Mouse (Mus musculus): ENCODE results near the gene Trio.

Gene Trio

DNA sequence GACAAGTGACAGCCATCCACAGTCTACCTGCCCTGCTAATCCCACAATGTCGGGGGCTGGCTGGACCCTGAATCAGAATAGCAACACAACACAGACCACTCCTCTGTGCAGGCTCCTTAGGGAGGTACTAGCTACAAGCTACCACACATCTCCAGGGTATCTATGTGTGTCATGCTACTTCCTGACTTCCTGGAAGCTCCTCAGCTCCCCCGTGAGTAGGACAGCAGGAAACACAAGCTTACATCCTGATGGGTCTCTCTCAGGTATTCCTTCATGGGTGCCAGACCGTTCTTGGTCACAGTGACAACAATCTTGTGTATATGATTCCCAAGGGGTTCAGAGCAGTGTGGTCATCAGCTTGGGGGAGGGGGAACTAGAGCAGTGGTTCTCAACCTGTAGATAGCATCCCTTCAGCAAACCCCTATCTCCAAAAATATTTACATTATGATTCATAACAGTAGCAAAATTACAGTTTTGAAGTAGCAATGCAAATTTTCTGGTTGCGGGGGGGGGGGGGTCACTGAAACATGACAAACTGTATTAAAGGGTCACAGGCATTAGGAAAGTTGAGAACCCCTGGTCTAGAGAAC lies 199.5 kb downstream of the Trio start:
- no peak for DNase-seq

DNA sequence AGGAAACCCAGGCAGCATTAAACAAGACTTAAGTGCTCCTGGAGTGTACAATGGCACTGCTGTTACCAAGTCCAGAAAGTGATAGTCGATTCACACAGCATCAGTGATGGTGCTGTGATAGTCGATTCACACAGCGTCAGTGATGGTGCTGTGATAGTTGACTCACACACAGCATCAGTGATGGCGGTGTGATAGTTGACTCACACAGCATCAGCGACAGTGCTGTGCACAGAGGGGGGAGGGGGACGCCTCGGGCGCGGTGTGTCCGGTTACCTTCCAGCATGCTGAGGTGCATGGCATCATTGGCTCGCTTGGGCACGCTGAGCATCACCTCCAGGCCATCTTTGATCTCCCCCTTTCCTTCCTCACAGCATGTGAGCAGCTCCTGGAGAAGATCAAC lies 200.3 kb downstream of the Trio start:
- no peak for DNase-seq

DNA sequence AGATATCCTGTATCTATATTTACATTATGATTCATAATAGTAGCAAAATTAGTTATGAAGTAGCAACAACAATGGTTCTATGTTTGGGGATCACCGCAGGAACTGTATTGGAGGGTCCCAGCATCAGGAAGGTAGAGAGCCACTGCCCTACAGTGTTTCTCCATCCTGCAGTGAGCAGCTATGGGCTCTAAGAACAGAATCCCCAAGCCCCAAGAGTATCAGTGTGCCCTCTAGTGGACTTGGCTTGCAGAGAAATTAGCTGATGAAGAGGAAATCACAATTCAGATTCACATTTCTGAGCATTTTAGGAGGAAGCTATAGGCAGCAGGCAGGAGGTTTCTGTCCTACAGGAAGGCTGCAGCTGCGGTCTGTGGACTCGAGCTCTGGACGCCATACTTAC lies 202.1 kb downstream of the Trio start:
- DNase-seq: no peak

DNA sequence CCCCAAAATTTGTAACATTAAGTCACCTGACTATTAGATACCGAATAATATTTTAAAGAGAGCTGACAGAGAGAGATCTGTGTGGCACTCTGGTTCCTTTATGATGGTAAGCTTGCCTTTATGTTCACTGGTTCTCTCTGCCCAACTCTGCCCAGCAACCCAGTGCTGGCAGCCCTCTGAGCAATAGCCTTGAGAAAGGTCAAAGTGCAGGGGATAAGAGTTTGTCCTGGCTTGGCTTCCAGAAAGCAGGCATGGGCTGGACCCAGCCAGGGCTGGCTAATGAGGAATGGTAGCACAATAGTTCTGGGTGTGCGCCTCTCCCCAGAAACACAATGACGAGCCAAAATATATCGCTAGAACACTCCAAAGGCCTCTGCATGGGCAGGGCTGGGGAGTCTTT lies 203.2 kb downstream of the Trio start:
- DNase-seq: no peak

DNA sequence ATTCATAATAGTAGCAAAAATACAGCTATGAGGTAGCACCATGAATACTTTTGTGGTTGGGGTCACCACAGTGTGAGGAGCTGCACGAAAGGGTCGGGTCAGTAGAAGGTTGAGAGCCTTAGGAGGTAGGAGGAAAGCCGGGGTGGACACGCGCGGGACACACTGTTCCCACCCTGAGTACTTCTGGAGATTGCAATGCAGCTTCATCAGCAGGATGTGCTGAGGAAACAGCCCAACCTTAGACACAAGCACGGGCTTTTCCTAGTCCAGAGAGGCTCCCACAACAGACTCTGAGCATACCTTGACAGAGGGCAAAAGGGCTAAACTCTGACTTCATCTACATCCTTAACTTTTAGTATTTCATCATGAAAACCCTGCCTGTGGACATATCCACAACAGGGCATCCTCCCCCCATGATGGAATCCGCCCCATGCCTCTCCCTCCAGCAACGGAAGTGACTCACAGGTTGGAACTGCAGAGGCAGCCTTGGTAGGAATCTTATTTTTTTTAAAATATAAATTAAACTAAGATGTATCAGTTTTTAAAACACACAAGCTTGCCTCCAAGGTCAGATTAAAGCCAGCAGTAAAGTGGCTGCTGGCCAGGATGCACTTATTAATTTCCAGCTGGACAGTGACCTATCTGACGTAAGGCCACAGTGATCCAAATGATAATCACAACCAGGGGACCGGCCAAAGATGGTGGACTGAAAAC lies 203.8 kb downstream of the Trio start:
- DNase-seq: no peak

DNA sequence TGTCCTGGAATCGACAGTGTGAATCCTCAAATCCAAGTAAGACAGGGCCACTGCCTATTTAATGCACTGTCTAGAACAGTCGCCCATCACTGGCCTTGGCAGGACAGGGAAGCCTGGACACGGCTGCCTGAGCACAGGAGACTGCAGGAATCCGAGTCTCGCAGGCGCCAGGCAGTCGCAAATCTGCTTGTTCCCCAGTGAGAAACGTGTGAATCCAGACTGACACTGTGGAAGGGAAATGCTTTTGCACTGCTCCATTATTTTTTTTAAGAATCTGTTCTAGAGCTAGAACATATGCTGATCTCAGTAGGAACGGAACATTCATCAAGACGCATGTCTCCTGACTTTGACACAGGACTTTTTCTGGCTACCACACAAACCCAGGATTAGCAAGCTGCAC lies 208.6 kb downstream of the Trio start:
- no peak for DNase-seq

DNA sequence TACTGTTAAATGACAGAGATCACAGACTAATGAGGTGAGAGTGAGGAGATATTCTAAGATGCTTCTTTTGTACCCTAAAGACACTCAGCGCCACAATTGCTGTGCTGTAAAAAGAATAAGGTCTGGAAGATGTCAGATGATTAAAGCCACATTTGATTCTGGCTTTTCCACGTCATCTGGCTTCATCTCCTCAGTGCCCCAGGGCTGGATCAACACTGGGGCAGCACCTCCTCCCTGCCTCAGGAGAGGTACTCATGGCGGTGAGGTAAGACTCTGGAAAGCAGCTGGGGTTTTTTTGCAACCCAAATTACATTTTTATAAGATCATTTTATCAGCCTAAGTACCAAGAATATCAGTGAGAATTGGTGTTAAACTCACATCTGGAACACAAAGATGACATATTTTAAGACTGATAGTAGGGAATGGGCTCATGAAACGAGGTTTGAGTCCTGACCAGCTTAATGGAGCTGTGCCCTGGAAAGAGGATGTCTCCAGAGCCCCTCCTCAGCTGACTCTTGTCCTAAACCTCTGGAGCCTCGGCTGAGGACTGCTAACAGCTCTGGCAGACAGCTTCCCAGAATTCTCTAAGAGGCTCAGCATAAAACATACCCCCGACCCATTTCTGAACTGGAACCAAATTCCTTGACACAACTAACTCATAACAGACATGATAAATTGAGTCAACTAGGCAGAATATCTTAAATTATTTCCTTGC lies 210.8 kb downstream of the Trio start:
- DNase-seq: no peak

DNA sequence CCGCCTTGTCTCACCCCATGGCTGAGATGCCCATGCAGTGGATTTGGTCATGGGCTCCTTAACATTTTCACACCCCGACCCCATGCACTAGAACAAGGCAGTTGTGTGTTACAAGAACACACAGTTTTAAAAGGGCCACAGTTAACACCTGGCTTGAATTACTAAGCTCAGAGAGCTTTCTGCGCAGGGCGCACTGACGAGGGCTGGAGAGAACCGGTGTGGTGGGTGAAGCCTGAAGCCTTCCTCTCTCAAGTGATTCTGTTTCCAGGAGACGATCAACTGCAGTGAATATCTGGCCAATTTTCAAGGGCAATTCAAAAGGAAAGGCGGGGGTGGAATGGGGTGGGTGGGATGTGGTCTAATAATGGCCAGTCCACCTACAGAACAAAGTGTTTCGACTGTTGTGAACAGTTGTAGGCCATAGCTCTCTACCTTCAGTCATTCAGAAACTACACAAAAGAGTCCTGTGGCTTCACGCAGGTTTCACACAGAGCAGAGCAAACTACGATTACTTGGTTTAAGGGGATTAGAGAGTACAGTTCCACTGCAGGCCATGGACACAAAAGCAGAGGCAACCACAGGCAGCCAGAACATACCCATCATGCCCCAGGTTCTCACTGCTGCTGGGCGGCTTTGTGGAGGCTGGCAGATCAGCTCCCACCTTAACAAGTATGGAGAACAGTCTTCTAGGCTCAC lies 214.7 kb downstream of the Trio start:
- no peak for DNase-seq

DNA sequence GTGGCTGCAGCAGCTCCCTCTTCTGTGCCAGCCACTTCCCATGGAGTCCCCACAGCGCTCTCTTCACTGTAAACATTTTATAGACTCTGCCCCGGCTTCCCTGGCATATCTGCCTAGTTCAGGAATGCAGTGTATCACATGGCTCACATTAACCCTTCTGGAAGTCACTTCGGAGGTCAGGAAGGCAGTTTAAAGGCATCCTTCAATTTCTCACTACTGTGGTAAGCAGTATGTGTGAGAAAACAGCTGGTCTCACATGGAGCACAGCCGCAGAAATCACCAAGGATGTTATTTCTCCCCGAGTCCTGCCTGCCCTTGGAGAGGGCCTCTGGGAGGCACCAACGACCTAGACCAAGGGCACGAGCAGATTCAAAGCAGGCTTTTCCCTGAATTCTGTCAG lies 215.4 kb downstream of the Trio start:
- no peak for DNase-seq

DNA sequence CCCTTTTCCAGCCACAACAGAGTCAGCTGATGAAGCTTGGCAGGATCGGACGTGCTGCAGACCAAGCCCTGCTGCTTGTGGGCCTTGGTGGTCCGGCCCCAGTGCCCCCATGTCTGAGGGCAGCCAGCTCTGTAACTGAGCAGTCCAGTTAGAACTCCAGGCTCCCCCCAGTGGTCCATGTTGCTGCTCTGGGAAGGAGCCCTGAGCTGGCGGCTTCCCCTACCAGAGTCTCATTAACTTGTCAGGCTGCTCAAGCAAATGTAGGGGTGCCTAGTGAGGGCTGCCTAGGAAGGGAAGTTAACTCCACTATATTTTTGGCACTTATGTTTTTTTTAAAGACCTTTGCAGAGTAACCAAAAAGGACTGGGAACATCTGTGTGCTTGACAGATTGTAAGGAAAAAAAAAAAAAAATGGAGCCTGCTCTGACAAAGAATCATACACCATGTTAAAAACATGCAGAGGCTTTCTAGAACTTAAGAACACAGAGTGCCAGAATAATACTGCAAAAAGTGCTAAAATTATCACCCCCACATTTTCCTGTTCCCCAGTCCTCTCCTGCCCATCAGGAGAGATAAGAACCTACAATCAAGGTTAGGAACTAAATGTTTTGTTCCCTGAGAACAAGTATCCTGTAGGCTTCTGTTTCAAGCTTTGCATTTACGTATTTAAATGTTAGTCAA lies 216.9 kb downstream of the Trio start:
- peak; percentile 40 for DNase-seq

DNA sequence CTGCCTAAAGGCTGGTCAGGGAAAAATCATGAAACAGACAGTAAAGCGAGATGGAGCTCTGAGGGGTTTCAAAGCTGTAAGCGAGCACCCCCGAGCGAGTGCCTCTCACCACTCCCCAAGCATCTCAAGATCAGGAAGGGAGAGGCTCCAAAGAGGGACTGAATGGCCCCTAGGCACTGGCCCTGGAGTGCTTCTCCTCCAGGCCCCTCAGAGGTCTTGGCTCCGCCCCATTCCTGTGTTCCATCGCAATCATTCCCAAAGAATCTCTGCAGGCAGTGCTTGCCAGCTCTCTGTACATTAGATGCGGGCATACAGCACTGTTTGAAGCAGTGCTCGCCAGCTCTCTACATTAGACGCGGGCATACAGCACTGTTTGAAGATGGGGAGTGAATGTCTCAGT lies 219.4 kb downstream of the Trio start:
- peak; percentile 20 for DNase-seq

DNA sequence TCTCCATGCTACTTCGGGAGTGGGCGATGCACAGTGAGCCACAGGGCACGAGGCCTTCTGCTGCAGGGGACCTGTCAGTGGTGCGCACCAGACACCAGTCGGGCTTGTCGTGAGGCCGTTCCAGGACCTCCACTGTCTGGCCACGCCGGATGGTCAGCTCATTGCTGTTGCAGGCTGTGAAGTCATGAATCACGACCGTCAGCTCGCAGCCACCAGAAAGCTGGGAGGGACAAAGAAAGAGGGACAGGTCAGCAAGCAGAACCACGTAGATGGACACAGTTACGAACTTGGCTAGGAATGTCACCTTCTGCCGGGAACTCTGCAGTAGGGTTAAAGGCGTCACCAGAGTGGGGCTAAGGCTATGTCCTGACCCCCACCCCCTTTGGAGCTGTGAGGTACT lies 220.0 kb downstream of the Trio start:
- no peak for DNase-seq

DNA sequence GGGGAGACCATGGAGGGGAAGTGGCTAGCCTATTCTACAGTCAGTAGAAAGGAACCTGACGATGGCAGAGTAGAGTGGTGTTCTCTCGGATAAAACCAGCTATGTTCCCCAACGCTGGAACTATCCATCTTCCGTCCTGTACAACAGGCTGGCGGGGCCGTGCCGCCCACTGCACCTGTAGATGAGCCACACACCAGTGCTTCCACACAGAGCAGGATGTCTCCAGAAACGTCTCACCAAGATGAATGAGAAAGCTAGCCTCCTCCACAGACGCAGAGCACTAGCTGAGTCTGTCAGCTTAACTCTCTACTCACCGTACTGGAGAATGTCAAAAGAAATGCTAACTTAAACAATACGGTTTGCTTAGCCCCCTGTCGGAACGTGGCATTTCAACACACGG lies 221.2 kb downstream of the Trio start:
- DNase-seq: no peak

DNA sequence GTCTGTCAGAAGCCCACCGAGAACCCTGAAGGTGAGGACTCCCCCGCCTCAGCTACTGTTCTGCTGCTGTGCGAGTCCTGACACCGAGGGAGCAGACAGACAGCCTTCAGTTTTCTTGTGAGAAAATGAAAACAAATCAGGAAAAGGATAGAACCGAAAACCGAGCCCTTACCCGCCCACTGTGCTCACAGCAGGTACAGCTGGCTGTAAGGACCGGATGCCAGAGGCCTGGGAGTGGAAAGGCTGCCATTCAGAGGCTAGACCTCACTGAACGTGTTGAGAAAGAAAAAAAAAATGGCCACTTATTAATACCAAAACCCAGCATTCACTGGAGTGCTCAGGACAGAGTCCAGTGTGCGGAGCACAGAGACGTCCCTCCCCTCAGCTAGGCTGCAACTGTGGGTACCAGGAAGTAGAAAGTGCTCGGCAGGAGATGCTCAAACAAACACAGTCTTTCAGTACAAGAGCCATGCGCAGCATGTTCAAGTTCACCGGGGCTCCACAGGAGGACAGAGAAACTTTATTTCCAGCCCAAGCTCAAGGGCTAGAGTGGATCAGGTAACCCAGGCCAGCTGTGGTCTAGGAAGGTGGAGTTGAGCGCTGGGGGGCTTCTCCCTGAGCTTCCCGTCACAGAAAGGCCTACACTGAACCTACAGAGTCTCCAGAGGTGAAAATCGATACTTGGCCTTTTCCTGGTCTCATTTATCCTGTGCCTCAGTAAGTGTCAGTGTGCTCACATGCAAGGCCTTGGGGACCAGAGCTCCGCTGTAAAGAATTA lies 221.9 kb downstream of the Trio start:
- no peak for DNase-seq

DNA sequence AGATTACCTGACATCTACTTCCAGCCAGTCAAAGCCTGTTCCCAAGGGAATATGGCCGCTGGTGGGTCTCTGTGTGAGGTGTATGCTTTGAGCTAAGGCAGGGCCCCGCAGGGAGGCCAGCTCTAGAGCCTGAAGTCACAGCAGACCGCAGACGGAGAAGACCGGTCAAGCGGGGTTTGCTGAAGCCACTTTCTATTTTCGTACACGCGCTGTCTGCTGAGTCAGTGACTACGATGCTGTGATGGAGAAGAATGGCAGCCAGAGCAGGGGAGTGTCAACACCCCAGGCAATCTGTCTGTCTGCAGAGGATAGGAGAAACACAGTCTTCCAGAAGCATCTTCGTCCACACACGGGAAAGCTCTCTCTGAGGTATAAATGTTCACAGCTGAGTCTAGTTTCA lies 223.4 kb downstream of the Trio start:
- no peak for DNase-seq

DNA sequence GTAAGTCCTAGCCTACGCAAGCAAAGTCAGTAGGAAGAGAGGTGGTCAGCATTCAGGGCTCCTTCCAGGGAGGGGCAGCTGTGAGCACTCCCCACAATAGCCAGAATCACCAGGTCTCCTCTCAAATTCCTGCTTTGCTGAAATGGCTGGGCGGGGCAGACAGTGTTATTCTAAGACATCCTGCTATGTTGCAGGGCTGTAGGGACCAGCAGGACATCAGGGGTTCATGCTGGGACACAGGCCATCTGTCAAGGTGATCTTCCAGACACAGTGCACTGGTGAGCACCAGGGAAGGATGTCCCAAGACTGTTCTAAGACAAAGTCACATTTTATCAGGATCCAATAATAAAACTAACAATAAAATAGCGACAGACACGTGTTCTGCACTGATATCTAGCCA lies 224.5 kb downstream of the Trio start:
- DNase-seq: no peak

DNA sequence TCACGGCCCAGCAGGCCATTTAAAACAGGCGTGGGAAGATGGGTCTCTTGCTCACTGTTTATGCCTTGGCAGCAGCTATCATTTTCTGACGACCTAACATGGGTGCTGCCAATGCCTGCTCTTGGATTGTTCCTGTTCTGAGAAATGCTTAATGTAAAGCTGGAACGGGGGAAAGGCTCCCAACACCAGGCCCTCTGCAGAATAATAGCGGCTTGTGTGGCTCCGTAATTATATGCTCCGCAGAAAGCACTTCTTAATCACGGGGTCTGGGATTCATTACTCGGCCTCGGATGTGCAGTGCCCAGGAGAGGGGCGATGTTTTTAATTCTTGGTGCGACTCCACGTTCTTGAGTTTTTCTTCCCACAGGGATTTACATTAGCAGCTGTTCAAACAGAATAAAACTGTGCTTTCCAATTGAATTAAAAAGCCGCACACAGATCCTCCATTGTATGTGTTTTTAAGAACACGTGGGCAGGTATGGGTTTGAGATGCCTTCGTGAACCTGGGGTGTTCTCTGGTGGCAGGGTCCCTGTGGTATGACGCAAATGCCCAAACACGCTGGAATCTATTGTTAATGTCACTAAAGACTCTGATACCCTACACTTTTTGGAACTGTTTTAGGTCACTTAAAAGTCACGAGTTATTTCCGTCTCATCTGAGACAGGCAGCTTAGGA lies 228.0 kb downstream of the Trio start:
- no peak for DNase-seq

DNA sequence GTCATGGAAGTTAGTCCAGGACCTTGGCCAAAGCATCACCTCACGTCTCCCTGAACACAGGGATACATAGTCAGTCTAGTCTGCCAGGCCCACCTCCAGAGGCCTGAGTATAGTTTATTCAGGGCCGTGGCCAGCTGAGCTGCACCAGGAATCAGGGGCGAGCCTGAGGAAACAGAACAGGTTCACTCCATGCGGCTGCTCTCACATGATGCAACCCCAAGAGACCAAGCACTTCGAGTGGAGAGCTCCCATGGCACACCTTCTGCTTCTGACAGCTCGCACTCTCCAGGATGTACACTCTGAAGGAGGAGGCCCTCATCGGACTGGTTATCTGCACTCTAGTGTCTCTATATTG lies 228.8 kb downstream of the Trio start:
- no peak for DNase-seq

DNA sequence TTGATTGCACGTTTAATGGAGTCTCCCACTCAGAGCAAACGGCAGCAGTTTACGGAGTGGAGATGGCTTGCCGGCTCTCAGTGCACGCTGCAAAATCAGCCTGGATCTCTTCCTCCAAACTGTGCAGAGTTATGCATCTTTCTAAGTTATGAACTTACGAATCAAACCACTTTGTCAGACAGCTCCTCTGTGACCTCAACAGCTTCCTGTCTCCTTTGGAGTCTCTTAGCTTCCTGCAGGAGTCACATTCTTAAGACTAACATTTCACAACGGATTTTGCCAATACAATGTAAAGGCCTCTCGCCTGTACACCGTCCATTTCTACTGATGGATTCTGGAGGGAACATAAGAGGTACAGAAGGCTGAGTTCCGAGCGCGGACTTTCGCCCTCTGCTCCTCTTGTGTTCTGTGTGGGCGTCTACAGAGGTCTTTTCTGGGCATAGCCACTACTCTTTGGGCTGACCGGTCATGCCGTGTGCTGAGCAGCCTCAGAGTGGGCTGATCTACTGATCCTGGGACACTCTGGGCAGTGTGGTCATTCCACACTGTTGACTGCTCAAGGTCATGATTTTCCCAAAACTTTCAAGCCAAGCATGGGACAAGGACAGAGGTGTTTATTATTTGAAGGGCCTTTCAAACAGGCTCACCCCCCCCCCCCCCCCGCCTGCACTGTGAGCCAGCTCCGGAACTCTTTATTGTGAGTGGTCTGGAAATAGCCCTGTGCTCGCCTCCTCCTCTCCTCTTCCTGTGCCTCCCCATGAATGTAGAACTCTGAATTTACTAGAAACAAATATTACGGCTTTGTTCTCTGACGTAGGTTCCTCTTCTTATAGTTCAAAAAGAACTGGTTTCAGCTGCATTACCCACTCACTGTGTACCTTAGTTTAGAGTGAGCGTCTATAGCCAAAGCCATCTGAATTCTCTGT lies 229.4 kb downstream of the Trio start:
- DNase-seq: no peak

DNA sequence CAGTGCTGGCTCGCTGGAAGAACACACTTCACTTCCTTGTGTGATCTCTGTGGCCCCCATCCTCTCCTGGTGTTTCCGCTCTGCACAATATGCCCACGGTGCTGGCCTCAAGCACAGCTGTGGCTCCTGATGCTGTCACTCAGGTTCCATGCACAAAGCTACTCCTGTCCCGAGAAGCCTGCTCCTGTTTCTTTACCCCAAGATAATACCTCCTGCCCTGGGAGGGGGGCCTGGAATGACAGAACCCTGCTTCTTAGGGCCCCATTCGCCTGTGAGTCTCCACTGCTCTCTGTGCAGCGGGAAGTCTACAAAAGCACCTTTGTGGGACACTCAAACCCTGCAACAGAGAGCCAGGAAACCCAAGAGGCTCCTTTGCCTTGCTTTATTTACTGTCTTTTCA lies 232.4 kb downstream of the Trio start:
- DNase-seq: no peak

DNA sequence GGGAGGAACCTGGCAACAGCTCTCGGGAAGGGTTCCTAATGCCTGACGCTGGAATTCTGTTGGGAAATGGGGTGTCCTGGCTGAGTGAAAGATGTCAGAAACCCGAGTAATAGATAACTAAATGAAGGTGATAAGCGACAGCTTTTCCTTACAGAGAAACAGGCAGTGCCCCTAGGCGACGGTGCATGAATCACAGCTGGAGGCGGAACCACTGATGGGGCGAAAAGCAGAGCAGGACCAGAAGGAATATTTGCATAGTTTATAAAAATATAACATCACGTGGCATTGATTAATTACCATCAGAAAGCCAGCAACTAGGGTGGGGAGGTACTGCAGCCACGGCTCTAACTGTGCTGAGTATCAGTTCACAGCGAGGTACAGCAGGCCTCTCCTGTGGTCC lies 233.2 kb downstream of the Trio start:
- DNase-seq: no peak
